Mouse (Mus musculus) heart, embryonic 13.5 days (tissue): ENCODE measurements around the gene Spry2. TPM values are rescaled to one million over a fixed set of nuclear protein-coding genes. Genes with fewer than 3 reads are reported as not detected.

ENCODE experiments used
- ATAC-seq: fragments of 200-750 bp; cut with Nextera tagmentation; 2 replicates; pipeline ENCODE4 v1.8.0; 2017; ENCODE audit warnings: moderate TSS enrichment; ENCODE audit not compliant: insufficient number of reproducible peaks, low FRiP score, low TSS enrichment; ENCODE audit errors: extremely low read depth
- H3K27ac ChIP-seq: fragments of 300-500 bp; sonication (generic); replicated peaks from 2 replicates; pipeline ENCODE4 v1.5.1; 2015; ENCODE audit warnings: moderate library complexity, mild to moderate bottlenecking, inconsistent platforms
- H3K27me3 ChIP-seq: fragments of 300-500 bp; sonication (generic); replicated peaks from 2 replicates; pipeline ENCODE4 v1.6.1; 2015; ENCODE audit warnings: mild to moderate bottlenecking, inconsistent platforms
- H3K36me3 ChIP-seq: fragments of 300-500 bp; sonication (generic); 2 replicates; pipeline ENCODE4 v1.6.1; 2015; ENCODE audit warnings: mild to moderate bottlenecking, inconsistent platforms
- H3K4me1 ChIP-seq: fragments of 300-500 bp; sonication (generic); 2 replicates; pipeline ENCODE4 v1.6.1; 2015; ENCODE audit warnings: inconsistent platforms
- H3K4me2 ChIP-seq: fragments of 300-500 bp; sonication (generic); 2 replicates; pipeline ENCODE4 v1.6.1; 2015; ENCODE audit warnings: inconsistent platforms, mild to moderate bottlenecking, moderate library complexity
- H3K4me3 ChIP-seq: fragments of 300-500 bp; sonication (generic); 2 replicates; pipeline ENCODE4 v1.5.1; 2015; ENCODE audit warnings: moderate library complexity, mild to moderate bottlenecking, inconsistent platforms
- H3K9ac ChIP-seq: fragments of 300-500 bp; sonication (generic); 2 replicates; pipeline ENCODE4 v1.6.1; 2015; ENCODE audit warnings: inconsistent platforms, mild to moderate bottlenecking, moderate library complexity
- H3K9me3 ChIP-seq: fragments of 300-500 bp; sonication (generic); 2 replicates; pipeline ENCODE4 v1.6.1; 2016; ENCODE audit warnings: inconsistent platforms
- WGBS: fragments of 180-500 bp; shearing (Covaris S2); methylation state at CpG from one replicate; pipeline ENCODE4 v1.1.7; 2015; ENCODE audit warnings: mixed read lengths; 5-methylcytosine and 5-hydroxymethylcytosine counted together
- polyA plus RNA-seq: library from polyadenylated mRNA; unstranded; fragments of >200 nt; fragmentation: Nextera tagmentation; extraction: Ambion mirVana; gene quantifications from 2 replicates; pipeline ENCODE4 v1.2.1, GENCODE M21; 2015

Gene Spry2
- 51.3 and 59.3 TPM in 2 replicates for polyA plus RNA-seq

GRCm38 (mm10) chr14:105896791-105897568, at the start of gene Spry2:
Spry2 (minus strand) TSS chr14:105896819.
- Histone ChIP-seq H3K27ac (peak within 1 kb of the TSS; percentile 100), H3K4me3 (peak within 1 kb of the TSS; percentile 97), H3K36me3 (peaks cover 15% of the 10 kb centered on the region), H3K4me1 (peaks cover 19% of the 10 kb centered on the region), H3K4me2 (peak within 1 kb of the TSS; percentile 95), H3K9me3 (no peaks in the 10 kb centered on the region), H3K27me3 (no peaks in the 10 kb centered on the region), H3K9ac (peak within 1 kb of the TSS; percentile 99)
- ATAC-seq, result peak; percentile 82
- WGBS, result under 1% methylated on average over 51 of the region's 89 CpGs

- Histone ChIP-seq H3K4me1 (no peaks in the 10 kb centered on the region), H3K27ac (no peak overlapping the region), H3K4me3 (no peak overlapping the region), H3K27me3 (no peaks in the 10 kb centered on the region), H3K9ac (no peak overlapping the region), H3K9me3 (no peaks in the 10 kb centered on the region), H3K36me3 (no peaks in the 10 kb centered on the region), H3K4me2 (0 out of 2 replicates have a peak overlapping the region, but pooled peaks have one; percentile 4)
- ATAC-seq, result no peak
- 39% methylated on average over 9 of the region's 9 CpGs for WGBS
These were observed 44.7 kb upstream of the Spry2 start for GRCm38 (mm10) chr14:105941353-105941752.

- peaks cover 17% of the 10 kb centered on the region for H3K4me1 ChIP-seq
- 66% methylated on average over 9 of the region's 9 CpGs for WGBS
- H3K36me3 ChIP-seq, result no peaks in the 10 kb centered on the region
- no peaks in the 10 kb centered on the region for H3K9me3 ChIP-seq
- H3K4me3 ChIP-seq, result no peak overlapping the region
- no peaks in the 10 kb centered on the region for H3K27me3 ChIP-seq
- H3K4me2 ChIP-seq, result no peak overlapping the region
- no peak overlapping the region for H3K27ac ChIP-seq
- H3K9ac ChIP-seq, result no peak overlapping the region
- ATAC-seq, result no peak
These were observed 30.1 kb upstream of the Spry2 start for GRCm38 (mm10) chr14:105926726-105927125.

- no peak for ATAC-seq
- no peak overlapping the region for H3K4me3 ChIP-seq
- peaks cover 31% of the 10 kb centered on the region for H3K4me1 ChIP-seq
- H3K9ac ChIP-seq, result no peak overlapping the region
- no peaks in the 10 kb centered on the region for H3K9me3 ChIP-seq
- no peak overlapping the region for H3K27ac ChIP-seq
- no peaks in the 10 kb centered on the region for H3K36me3 ChIP-seq
- 80% methylated on average over 2 of the region's 2 CpGs for WGBS
- H3K27me3 ChIP-seq, result no peaks in the 10 kb centered on the region
- no peak overlapping the region for H3K4me2 ChIP-seq
These were observed 28.7 kb upstream of the Spry2 start for GRCm38 (mm10) chr14:105925305-105925704.

- Histone ChIP-seq H3K4me1 (peaks cover 35% of the 10 kb centered on the region), H3K27me3 (no peaks in the 10 kb centered on the region), H3K36me3 (no peaks in the 10 kb centered on the region), H3K9ac (no peak overlapping the region), H3K4me2 (no peak overlapping the region), H3K4me3 (no peak overlapping the region), H3K27ac (no peak overlapping the region), H3K9me3 (no peaks in the 10 kb centered on the region)
- 33% methylated on average over 1 of the region's 1 CpGs for WGBS
- no peak for ATAC-seq
These were observed 28.1 kb upstream of the Spry2 start for GRCm38 (mm10) chr14:105924712-105925111.

- Histone ChIP-seq H3K9me3 (no peaks in the 10 kb centered on the region), H3K4me2 (peak overlapping the region; percentile 31; the same call in 1 of the 2 replicates), H3K36me3 (no peaks in the 10 kb centered on the region), H3K4me3 (no peak overlapping the region), H3K27ac (peak overlapping the region; percentile 68), H3K4me1 (peaks cover 35% of the 10 kb centered on the region), H3K27me3 (no peaks in the 10 kb centered on the region), H3K9ac (no peak overlapping the region)
- WGBS, result 12% methylated on average over 8 of the region's 8 CpGs
- ATAC-seq, result no peak
These were observed 26.3 kb upstream of the Spry2 start for GRCm38 (mm10) chr14:105922874-105923273.

- ATAC-seq, result no peak
- Histone ChIP-seq H3K9me3 (no peaks in the 10 kb centered on the region), H3K4me2 (no peak overlapping the region), H3K4me1 (peaks cover 35% of the 10 kb centered on the region), H3K4me3 (no peak overlapping the region), H3K27me3 (no peaks in the 10 kb centered on the region), H3K27ac (peak overlapping the region; percentile 68), H3K36me3 (no peaks in the 10 kb centered on the region), H3K9ac (no peak overlapping the region)
- 23% methylated on average over 5 of the region's 5 CpGs for WGBS
These were observed 25.8 kb upstream of the Spry2 start for GRCm38 (mm10) chr14:105922427-105922826.

- no peaks in the 10 kb centered on the region for H3K36me3 ChIP-seq
- H3K27ac ChIP-seq, result peak overlapping the region; percentile 56; the same call in 1 of the 2 replicates
- peaks cover 35% of the 10 kb centered on the region for H3K4me1 ChIP-seq
- peak overlapping the region; percentile 69 for H3K9ac ChIP-seq
- no peak for ATAC-seq
- peak overlapping the region; percentile 28 for H3K4me3 ChIP-seq
- H3K4me2 ChIP-seq, result peak overlapping the region; percentile 64
- no peaks in the 10 kb centered on the region for H3K27me3 ChIP-seq
- WGBS, result 15% methylated on average over 8 of the region's 8 CpGs
- H3K9me3 ChIP-seq, result no peaks in the 10 kb centered on the region
These were observed 24.6 kb upstream of the Spry2 start for GRCm38 (mm10) chr14:105921217-105921695.

GRCm38 (mm10) chr14:105920395-105921216, 24.0 kb upstream of the Spry2 start:
- Histone ChIP-seq H3K27ac (peak overlapping the region; percentile 56), H3K36me3 (no peaks in the 10 kb centered on the region), H3K9ac (peak overlapping the region; percentile 69), H3K27me3 (no peaks in the 10 kb centered on the region), H3K4me3 (peak overlapping the region; percentile 28), H3K9me3 (no peaks in the 10 kb centered on the region), H3K4me1 (peaks cover 35% of the 10 kb centered on the region), H3K4me2 (peak overlapping the region; percentile 64)
- ATAC-seq, result no peak
- WGBS, result 13% methylated on average over 23 of the region's 23 CpGs

- no peak overlapping the region for H3K27ac ChIP-seq
- no peak overlapping the region for H3K4me2 ChIP-seq
- H3K27me3 ChIP-seq, result no peaks in the 10 kb centered on the region
- H3K4me3 ChIP-seq, result no peak overlapping the region
- no peaks in the 10 kb centered on the region for H3K36me3 ChIP-seq
- peaks cover 3% of the 10 kb centered on the region; the same call in 1 of the 2 replicates for H3K9me3 ChIP-seq
- whole genome bisulfite sequencing, result 77% methylated on average over 6 of the region's 6 CpGs
- H3K4me1 ChIP-seq, result no peaks in the 10 kb centered on the region
- no peak overlapping the region for H3K9ac ChIP-seq
- no peak for ATAC-seq
These were observed 10.6 kb upstream of the Spry2 start for GRCm38 (mm10) chr14:105907216-105907615.

- ATAC-seq, result no peak
- Histone ChIP-seq H3K4me2 (no peak overlapping the region), H3K4me1 (no peaks in the 10 kb centered on the region), H3K9me3 (peaks cover 3% of the 10 kb centered on the region; the same call in 1 of the 2 replicates), H3K27ac (no peak overlapping the region), H3K4me3 (no peak overlapping the region), H3K9ac (no peak overlapping the region), H3K36me3 (no peaks in the 10 kb centered on the region), H3K27me3 (no peaks in the 10 kb centered on the region)
- 87% methylated on average over 5 of the region's 5 CpGs for WGBS
These were observed 9.3 kb upstream of the Spry2 start for GRCm38 (mm10) chr14:105905935-105906334.
